Mouse (Mus musculus) liver, adult 2 months (tissue): ENCODE results near the gene Ip6k1. TPM values are rescaled to one million over a fixed set of nuclear protein-coding genes. Genes with fewer than 3 reads are reported as not detected.

Experiments
- DNase-seq: peaks from one replicate; pipeline ENCODE4 v3.0.0-alpha.2; 2011; ENCODE audit warnings: low read depth, low spot score; ENCODE audit errors: extremely low read depth
- H3K27ac ChIP-seq: fragments of 200-500 bp; replicated peaks from 2 replicates; pipeline ENCODE4 v1.5.1; 2012; ENCODE audit warnings: low read depth, mild to moderate bottlenecking, control low read depth, inconsistent platforms, low read length; ENCODE audit not compliant: insufficient read depth
- H3K27me3 ChIP-seq: fragments of 200-500 bp; 2 replicates; pipeline ENCODE4 v1.6.1; 2012; ENCODE audit warnings: mild to moderate bottlenecking, moderate library complexity, low read length, inconsistent platforms; ENCODE audit not compliant: control insufficient read depth, insufficient read depth
- H3K36me3 ChIP-seq: fragments of 200-500 bp; 2 replicates; pipeline ENCODE4 v1.6.1; 2012; ENCODE audit warnings: low read length, inconsistent platforms; ENCODE audit not compliant: control insufficient read depth, insufficient read depth
- H3K4me1 ChIP-seq: fragments of 200-500 bp; 2 replicates; pipeline ENCODE4 v1.6.1; 2011; ENCODE audit warnings: low read length; ENCODE audit not compliant: control insufficient read depth, insufficient read depth
- H3K4me3 ChIP-seq: fragments of 200-500 bp; 2 replicates; pipeline ENCODE4 v1.5.1; 2011; ENCODE audit warnings: low read depth, mild to moderate bottlenecking, control low read depth, low read length, moderate library complexity; ENCODE audit not compliant: insufficient read depth
- H3K79me2 ChIP-seq: fragments of 200-500 bp; 2 replicates; pipeline ENCODE4 v1.6.1; 2012; ENCODE audit warnings: inconsistent platforms, mild to moderate bottlenecking, low read length, moderate library complexity; ENCODE audit not compliant: control insufficient read depth, insufficient read depth
- H3K9ac ChIP-seq: fragments of 200-500 bp; 2 replicates; pipeline ENCODE4 v1.6.1; 2012; ENCODE audit warnings: low read depth, mild to moderate bottlenecking, control low read depth, inconsistent platforms, low read length
- CTCF ChIP-seq: fragments of 200-500 bp; IDR thresholded peaks from 2 replicates; pipeline ENCODE4 v1.5.1; 2011; ENCODE audit warnings: low read depth, low read length, control low read depth
- POLR2A ChIP-seq: fragments of 200-500 bp; IDR thresholded peaks from 2 replicates; pipeline ENCODE4 v1.6.1; 2011; ENCODE audit warnings: low read length, control low read depth; ENCODE audit not compliant: insufficient read depth; ENCODE audit errors: extremely low read depth
- WGBS: fragments of 180-500 bp; shearing (Covaris S2); methylation state at CpG from one replicate; pipeline ENCODE4 v1.1.7; 2018; 5-methylcytosine and 5-hydroxymethylcytosine counted together
- polyA plus RNA-seq: library from polyadenylated mRNA; depleted of rRNA; stranded (reverse); fragments of >200 nt; gene quantifications from 2 replicates; pipeline ENCODE4 v1.2.3, GENCODE M21; 2012
- total RNA-seq: library from RNA; depleted of rRNA; stranded (reverse); fragments of >200 nt; gene quantifications from 2 replicates; pipeline ENCODE4 v1.2.3, GENCODE M21; 2014

The Ip6k1 gene
- total and polyA plus RNA-seq, 2 experiments: 40.1 to 46.3 TPM

GRCm38 (mm10) chr9:108067900-108068299 lies 65.6 kb downstream of the Ip6k1 start:
- Histone ChIP-seq H3K36me3 (peaks cover 20% of the 10 kb centered on the region; the same call in 1 of the 2 replicates), H3K27me3 (no peaks in the 10 kb centered on the region), H3K9ac (no peak overlapping the region), H3K4me3 (no peak overlapping the region), H3K27ac (no peak overlapping the region), H3K4me1 (peaks cover 11% of the 10 kb centered on the region), H3K79me2 (no peaks in the 10 kb centered on the region)
- WGBS: 31% methylated on average over 8 of the region's 8 CpGs
- TF ChIP-seq CTCF (peak; percentile 70), POLR2A (no peak)
- peak; percentile 75 for DNase-seq

- H3K27me3 ChIP-seq: no peaks in the 10 kb centered on the region
- TF ChIP-seq CTCF (no peak), POLR2A (no peak)
- DNase-seq: no peak
- no peak overlapping the region for H3K9ac ChIP-seq
- H3K4me3 ChIP-seq: no peak overlapping the region
- no peak overlapping the region for H3K27ac ChIP-seq
- WGBS: 95% methylated on average over 9 of the region's 9 CpGs
- peaks cover 17% of the 10 kb centered on the region; the same call in 1 of the 2 replicates for H3K36me3 ChIP-seq
- H3K79me2 ChIP-seq: no peaks in the 10 kb centered on the region
- H3K4me1 ChIP-seq: peaks cover 17% of the 10 kb centered on the region
Measured at GRCm38 (mm10) chr9:108069007-108069406, 66.7 kb downstream of the Ip6k1 start.

DNA sequence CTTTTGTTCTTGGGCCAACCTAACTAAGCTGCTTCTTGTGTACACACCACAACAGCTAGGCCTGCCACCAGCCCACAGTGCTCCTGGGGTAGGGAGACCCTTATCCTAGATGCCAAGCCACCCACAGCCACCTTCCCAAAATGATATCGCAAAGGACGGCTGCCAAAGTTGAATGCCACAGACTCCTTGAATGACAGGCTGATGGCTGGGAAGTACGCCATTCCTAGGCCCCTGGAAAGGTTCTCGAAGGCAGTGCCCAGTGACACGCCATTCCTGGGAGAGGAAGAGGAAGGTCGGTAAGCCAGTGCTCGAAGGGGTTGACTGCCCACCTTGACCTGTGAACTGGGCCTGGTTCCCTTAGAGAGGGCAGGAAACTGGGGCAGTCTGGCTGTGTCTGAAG lies 67.2 kb downstream of the Ip6k1 start:
- no peak for TF ChIP-seq POLR2A
- TF ChIP-seq CTCF: no peak
- Histone ChIP-seq H3K4me3 (no peak overlapping the region), H3K4me1 (peaks cover 17% of the 10 kb centered on the region), H3K79me2 (no peaks in the 10 kb centered on the region), H3K9ac (no peak overlapping the region), H3K27ac (no peak overlapping the region), H3K27me3 (no peaks in the 10 kb centered on the region), H3K36me3 (peaks cover 17% of the 10 kb centered on the region; the same call in 1 of the 2 replicates)
- 86% methylated on average over 7 of the region's 7 CpGs for WGBS
- DNase-seq: no peak

- peaks cover 17% of the 10 kb centered on the region for H3K4me1 ChIP-seq
- H3K27ac ChIP-seq: peak overlapping the region; percentile 73
- H3K4me3 ChIP-seq: no peak overlapping the region
- peak; percentile 91 for DNase-seq
- peaks cover 10% of the 10 kb centered on the region; the same call in 1 of the 2 replicates for H3K36me3 ChIP-seq
- no peaks in the 10 kb centered on the region for H3K27me3 ChIP-seq
- WGBS: 31% methylated on average over 4 of the region's 4 CpGs
- H3K79me2 ChIP-seq: no peaks in the 10 kb centered on the region
- TF ChIP-seq CTCF: no peak
- TF ChIP-seq POLR2A: no peak
- no peak overlapping the region; the same call in 1 of the 2 replicates for H3K9ac ChIP-seq
Measured at GRCm38 (mm10) chr9:108071801-108072200, 69.5 kb downstream of the Ip6k1 start.

GRCm38 (mm10) chr9:108072481-108072924 lies 70.2 kb downstream of the Ip6k1 start:
- Histone ChIP-seq H3K9ac (peak overlapping the region; percentile 15; the same call in 1 of the 2 replicates), H3K27ac (peak overlapping the region; percentile 73), H3K4me3 (no peak overlapping the region), H3K36me3 (peaks cover 10% of the 10 kb centered on the region; the same call in 1 of the 2 replicates), H3K4me1 (peaks cover 17% of the 10 kb centered on the region), H3K27me3 (no peaks in the 10 kb centered on the region), H3K79me2 (no peaks in the 10 kb centered on the region)
- TF ChIP-seq POLR2A (no peak), CTCF (no peak)
- WGBS: 56% methylated on average over 9 of the region's 9 CpGs
- peak; percentile 50 for DNase-seq

GRCm38 (mm10) chr9:108073141-108073930 lies 71.0 kb downstream of the Ip6k1 start:
- TF ChIP-seq CTCF (no peak), POLR2A (no peak)
- Histone ChIP-seq H3K79me2 (peaks cover 3% of the 10 kb centered on the region; the same call in 1 of the 2 replicates), H3K4me1 (peaks cover 20% of the 10 kb centered on the region), H3K27ac (no peak overlapping the region; the same call in 1 of the 2 replicates), H3K36me3 (peaks cover 10% of the 10 kb centered on the region; the same call in 1 of the 2 replicates), H3K27me3 (no peaks in the 10 kb centered on the region), H3K9ac (peak overlapping the region; percentile 32), H3K4me3 (no peak overlapping the region)
- 71% methylated on average over 7 of the region's 7 CpGs for WGBS
- peak; percentile 54 for DNase-seq
